Mouse (Mus musculus): ENCODE data around the gene Mark3.
"Not testable (repeated sequence)": the region's sequence is repeated elsewhere in the genome, so short reads cannot be mapped to it uniquely, and the experiment has no call there.

Mark3 gene

DNA sequence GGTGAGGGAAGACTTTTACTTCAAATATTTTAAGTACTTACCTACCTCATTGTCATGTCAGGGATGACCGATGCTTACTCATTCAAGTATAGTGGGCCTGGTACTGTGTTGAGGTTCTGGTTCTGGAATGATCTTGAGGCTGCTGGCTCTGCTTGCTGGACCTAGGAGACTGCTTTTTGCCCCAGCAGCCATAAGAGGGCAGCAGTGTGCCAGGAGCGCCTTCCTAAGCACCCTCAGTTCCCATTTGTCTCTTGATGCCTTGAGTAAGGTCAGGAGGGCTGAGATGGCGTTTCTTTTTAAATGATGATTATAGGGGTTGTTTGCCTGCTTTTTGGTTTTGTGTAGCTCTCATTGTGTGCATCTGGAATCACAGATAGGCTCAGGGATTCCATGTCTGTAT, 79.1 kb downstream of the Mark3 start:
- DNase-seq: peak; percentile 76

DNA sequence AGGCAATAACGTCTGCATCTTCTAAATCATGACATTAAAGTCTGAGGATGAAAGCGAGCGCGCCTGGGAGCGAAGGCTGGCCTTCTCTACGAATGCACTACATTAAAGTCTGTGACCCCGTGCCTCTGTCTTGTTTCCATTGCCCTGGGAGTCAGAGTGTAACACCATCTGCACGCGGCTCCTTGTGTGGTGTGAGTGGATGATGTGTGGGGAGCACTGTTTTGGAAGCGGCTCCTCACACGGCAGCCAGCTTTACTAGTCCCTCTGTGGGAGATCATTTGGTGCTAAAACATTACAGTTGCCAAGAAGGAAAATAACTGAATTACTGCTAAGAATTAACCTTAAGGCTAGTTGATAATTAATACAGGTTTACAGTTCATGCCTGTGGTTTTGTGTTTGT, 81.4 kb downstream of the Mark3 start:
- no peak for DNase-seq

DNA sequence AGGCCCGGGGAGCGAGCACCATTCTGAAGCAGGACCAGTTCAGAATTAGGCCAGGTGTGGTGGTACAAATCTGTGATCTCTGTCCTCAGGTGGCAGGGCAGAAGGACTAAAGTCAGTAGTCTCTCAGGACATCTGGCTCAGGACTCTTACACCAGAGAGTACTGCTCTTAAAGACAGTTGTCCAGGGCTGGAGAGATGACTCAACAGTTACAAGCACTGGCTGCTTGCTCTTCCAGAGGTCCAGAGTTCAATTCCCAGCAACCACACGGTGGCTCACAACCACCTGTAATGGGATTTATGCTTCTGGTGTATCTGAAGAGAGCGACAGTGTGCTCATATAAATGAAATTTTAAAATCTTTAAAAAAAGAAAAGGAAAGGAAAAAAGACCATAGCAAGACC, 85.0 kb downstream of the Mark3 start:
- no peak for DNase-seq

DNA sequence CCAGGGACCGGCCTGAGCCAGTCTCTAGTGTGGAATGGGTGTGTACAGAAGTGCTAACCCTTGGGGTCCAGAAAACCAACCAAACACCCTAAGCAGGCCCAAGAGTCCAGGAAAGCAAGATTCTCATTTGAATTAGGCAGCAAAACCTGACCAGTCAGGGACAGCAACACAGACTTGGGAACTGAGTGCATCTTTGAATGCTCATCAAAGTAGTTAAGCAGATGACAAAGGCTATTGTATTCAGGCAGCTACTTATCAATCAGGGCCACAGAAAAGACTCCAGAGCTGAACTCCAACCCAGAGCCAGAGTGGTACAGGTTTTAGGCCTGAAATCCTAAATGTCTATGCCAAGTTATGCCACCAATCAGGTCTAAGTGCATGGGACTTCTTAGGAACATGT, 86.3 kb downstream of the Mark3 start:
- no peak for DNase-seq

DNA sequence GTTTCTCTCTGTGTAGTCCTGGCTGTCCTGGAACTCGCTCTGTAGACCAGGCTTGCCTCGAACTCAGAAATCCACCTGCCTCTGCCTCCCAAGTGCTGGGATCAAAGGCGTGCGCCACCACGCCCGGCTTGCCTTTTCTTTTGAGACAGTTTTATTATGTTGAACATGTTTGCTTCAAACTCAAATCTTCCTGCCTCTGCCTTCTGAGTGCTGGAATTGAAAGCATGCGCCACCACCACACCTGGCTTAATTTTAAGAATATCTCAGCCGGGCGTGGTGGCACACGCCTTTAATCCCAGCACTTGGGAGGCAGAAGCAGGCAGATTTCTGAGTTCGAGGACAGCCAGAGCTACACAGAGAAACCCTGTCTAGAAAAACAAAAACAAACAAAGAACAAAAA, 87.2 kb downstream of the Mark3 start:
- DNase-seq: not testable (repeated sequence)

DNA sequence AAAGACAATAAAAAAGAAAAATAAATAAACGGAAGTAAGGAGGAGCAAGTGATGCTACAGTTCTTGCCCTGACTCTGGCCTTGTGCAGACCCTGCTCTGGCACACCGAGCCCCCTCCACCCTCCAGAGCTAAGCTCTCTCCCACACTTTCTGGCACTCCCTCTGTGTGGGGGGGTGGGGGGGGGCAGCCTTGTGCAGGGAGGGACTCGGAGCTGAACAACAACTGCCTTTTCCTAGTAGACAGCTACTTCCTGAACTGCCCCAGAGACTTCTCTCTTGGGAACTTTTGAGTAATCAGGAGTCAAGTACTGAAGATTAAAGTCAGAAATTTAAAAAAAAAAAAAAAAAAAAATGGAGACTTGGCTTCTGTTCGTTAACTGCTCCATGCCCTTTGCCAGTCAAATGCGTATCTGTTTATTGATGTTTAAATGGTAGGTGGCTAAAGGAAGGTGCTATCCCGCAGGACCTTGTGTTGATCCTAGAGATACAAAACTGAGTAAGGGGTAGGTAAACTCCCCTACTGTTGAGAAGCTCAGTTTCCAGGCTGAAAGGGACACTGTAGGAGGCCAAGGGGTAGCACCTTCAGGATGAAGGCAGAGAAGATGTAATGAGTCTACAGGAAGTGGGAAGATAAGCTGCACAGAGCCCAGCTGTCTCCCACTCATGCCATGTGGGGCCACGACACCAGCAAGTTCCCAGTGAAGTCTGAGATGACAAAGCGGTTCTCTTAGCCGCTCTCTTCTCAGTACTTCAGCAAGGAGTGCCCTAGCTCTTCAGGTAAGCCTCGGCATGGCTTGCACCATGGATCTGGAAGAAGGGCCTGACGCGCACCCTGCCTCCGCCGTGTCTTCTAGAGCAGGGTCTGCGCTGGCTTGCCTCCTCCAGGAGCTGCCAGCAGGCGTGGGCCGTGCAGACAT, 89.2 kb downstream of the Mark3 start:
- no peak for DNase-seq

DNA sequence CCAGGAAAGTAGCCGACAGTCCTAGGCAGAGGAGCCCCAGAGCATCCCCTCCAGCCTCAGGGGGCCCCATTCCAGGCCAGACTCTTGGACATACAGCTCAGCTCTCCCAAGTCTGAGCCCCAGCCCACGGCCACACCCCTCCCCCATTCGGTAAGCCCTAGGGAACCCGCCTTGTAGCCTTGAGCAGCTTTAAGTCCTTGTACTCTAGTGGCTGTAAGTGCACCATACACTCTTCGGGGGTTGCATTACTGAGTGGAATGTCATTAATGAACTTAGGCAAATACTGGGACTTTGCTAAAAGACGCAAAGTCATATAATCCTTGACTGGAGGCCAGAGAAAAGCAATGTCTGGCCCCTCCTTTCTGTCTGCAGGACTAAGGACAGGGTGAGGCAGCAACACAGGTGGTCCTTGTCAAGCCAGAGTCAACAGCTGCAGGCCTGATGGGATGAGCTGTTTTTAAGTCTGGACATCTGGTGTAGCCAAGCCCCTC, 89.9 kb downstream of the Mark3 start:
- DNase-seq: no peak

DNA sequence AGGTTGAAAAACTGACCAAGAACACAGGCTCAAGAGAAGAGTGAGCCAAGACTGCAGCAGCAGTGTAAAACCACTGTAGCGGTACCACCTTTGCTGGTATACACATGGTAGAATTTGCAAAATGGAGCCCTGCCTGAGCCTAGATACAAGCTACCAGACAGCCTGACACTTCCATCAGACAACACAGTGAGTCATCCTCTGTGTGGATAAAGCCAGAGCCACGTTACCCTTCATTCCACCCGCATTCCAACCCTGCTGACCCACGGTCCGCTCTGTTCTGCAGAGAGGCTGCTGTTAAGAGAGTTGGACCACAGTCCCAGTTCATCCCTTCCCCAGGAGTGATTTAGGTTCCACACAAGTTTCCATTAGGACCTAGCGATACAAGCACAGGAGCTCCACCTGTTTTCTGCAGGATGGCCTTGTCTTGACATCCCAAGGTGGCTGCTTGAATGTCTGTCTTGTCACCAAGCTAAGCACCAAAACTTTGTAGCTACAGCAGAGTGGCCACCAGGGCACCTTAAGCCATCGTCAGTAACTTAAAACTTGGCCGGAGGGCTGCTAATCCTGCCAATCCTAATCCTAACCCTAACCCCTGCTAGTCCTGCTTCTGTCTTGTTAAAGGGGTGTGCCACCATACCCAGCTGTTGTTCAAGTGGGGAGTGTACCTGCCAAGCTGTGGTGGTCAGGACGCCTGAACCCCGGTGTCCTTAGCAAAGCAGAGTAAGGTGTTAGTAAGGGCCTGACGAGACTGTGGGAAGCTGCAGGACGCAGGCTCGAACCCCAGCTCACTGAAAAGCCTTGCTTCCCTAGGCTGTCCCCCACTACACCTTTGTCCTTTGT, 90.9 kb downstream of the Mark3 start:
- DNase-seq: no peak

DNA sequence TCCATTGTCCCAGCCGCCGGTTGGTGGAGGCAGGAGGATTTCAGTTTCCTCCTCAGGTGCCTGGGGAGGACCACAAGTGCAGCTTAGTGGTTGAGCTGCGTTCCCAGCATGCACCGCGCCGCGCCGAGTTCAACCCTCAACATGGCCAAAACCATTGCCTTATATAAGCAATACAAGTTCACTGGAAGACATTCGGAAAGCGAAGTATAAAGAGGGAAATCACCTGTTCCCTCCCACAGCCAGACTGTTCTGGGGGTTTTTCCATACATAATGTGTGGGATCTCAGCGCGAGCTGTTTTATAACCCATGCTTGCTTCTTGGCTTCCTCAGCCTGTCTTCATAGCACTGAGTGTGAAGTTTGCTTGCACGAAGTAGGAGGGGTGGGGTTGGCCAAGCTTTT, 92.1 kb downstream of the Mark3 start:
- no peak for DNase-seq

DNA sequence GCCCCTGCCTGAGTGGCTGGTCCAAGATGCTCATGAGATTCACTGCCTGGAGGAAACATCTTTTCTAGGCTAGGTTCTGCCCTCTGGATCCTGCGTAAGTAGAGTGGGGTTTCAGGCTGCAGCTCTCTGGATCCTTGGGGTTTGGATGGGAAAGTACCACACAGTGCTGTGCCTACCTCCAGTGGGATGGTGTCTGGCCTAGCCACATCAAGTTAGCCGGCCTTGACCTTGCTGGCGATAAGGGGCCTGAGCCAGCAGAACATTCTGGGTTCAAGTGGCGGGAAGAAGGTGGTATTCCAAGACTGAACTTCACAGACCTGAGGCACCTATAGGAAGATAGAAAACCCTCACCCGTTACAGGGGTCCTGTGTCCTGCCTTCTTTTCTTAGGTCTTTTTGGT, 93.1 kb downstream of the Mark3 start:
- DNase-seq: no peak

DNA sequence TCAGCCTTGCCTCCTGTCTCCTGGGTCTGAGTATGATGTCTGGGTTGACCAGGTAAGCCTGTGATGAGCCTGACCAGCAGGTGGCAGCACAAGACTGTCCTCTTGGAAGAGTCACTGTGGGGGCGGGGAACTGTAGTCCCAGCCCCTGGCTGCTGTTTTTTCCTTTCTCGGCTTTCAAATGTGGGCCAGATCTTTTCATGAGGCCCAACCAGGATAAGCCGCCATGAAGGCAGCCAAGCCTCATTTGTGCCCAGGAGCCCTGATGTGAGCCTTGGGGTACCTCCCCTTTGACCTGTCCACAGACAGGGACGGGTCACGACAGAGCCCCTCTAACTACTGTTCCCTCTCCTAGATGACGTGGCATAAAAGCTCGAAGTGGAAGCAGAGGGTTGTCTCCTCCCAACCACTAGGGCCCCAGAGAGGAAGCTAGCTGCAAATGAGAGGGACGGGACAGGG, 94.2 kb downstream of the Mark3 start:
- peak; percentile 94 for DNase-seq

DNA sequence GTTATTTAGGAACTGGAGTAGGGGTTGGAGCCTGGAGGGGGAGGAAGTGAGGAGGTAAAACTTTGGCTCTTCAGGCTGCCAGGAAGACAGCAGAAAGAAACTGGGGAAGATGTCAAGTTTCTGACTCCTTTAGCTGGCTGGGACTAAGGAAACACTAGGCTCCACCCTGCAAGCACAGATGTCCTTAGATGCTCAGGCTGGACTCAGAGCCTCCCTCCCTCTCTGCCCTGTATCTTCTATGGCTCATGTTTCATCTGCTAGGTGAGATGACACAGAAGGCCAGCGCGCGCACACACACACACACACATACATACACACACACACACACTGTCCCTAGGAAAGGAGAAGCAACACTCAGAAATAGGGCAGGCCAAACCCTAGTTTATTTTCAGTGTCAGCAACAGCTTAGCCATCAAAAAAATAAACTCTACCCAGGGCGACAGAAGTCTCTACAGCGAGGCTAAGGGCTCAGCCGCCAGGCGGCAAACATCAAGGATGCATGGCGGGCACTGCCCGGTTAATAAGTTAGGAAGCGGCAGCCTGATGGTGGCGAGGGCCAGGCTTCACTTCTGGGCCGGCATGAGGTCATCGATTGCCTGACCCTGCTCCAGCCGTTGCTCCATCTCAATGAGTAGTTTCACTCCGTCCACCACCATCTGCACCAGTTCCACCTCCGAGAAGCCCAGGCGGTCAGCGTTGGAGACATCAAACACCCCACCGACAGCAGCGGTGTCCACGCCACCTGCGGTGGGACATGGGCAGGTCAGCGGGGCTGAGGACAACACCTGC, 94.9 kb downstream of the Mark3 start:
- DNase-seq: no peak

DNA sequence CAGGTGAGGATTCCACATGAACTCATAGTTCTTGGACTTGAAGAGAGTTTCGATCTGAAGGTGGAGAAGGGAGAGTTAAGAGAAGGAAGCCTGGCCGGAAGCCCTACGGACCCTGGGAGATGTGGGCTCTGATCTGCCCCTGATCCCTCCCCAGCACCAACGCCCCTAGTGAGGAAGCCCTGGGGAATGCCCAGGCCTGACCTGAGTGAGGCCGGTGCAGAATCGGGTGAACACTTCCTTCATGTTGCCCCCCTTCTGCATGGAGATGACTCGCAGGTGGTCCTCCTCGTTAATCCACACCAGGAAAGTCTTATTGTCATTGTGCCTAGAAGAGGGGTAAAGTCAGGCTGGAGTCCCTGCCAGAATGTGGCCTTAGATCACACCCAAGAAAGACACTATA, 95.6 kb downstream of the Mark3 start:
- no peak for DNase-seq

DNA sequence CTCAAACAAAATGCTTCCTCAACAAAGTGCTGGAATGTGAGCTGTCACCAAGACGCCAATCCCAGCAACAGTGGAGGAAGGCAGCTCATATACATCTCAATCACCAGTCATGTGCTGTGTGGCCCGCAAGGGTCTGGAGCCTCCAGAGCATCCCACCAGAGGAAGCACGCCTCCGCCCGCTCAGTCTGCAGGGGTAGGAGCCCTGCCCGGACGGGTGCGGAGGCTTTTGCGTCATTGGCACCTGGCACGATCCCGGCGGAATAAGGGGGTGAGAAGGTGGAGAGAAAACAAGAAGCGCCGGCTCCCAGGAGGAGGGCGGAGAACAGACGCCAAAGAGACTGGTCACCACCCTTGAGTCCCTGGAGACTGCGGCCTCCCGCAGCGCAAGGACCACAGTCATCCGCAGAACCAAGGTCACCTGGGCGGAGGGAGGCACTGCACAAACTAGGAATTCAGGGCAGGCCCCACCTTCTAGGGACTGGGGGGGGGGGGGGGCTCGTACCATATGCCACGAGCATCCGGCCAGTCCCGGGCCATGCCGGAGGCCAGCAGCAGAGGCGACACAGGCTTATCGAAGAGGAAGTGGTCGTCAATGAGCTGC, 96.1 kb downstream of the Mark3 start:
- peak; percentile 84 for DNase-seq

DNA sequence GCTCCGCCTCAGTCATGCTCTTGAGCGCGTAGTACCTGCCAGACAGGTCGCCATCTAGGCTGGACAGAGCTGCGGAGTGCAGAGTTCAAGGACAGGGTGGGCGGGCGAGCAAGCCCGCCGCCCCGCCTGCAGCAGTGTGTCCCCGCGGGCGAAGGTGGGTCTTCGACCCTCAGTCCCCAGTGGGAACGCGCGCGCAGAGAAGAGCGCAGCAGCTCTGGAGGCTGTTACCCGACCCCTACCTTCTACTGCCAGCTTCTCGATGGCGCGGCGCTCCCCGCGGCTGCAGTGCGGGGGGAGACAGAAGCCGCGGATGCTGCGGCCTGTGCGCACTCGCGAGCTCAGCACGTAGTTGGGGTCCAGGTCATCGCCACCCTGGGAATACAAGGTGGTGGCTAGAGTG, 96.7 kb downstream of the Mark3 start:
- DNase-seq: no peak

DNA sequence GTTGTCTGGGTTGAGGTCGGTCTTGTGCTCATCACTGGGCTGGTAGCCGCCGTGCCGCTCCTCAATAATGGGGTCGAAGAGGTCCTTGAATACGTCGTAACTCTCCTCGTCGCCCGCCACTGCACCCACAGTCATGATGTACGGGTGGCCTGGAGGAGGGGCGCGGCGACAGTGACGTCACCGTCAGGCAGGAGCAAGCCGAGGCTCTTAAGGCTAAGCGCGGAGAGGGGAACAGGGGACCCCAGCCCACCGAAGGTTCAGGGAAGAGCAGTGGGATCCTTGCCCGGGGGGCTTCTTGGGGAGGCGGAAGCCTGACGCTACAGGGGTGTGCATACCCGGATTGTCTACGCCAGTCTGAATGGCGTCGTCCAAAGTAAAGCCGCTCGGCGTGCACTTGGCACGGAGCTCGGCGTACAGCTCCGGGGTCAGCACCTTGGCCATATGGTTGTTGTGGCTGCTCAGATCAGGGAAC, 97.1 kb downstream of the Mark3 start:
- peak; percentile 83 for DNase-seq

DNA sequence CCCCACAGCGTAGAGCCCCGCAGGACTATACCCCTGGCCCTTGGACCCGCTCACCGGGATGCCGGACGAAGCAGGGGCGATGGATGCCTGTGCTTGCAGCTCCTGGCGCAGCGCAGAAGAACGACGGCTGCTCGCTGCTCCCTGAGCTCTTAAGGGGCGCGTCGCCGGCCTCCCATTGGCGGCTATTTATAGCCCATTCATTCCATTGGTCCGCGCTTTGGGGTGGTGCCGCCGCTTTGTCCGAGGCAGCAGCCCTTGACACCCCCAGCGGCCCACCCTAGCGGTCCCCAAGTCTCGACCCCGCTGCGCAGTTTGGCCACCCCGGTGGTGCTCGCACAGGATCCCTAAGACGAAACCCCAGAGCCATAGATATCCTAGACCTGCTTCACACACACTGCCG, 97.9 kb downstream of the Mark3 start, which contains the start of gene Ckb:
Gene Ckb (minus strand): TSS at position 163 of the 400 bp plus-strand sequence.
- peak; percentile 93 for DNase-seq

DNA sequence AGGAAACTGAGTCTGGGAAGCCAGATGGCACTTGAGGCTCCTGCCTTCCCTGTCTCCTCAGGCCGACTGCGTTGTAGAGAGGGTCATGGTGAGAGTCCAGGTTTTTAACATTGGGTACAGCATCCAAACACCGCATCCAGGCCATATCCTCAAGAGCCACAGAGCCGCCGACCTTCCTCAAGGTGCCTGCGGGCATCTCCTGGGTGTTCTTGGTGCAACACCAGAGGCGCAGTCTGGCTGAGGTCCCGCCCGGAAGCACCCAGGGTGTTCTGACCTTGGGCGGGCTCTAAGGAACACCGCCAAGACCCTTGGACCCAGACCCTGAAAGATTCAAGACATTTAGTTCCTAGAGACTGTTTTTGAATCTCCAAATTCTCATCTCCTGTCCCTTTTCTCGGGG, 98.3 kb downstream of the Mark3 start:
- no peak for DNase-seq

DNA sequence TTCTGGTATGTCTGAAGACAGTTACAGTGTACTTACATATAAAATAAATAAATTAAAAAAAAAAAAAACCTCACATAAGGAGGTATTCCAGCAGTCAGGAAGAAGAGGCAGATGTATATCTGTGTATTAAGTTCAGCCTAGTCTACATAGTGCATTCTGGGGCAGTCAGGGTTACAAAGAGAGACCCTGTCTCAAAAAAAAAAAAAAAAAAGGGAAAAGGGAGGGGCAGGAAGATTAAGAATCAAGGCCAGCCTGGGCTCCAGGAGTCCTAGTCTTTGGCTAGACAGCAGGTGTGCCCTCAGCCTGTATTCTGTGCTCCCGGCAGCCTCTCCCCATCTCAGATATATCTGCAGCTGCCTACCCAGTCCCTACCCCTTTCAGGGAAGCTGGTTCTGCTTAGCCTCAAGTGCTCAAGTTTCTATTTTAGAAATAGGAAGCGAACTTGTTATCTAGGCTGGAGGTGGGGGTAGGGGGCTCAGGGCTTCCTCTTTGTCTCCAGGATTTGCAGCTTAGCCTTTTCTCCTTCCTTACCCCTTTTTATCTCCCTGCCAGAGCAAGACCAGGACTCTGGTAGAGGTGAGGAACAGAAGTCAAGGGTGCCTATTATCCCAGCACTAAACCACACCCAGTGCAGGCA, 100.6 kb downstream of the Mark3 start:
- DNase-seq: no peak

DNA sequence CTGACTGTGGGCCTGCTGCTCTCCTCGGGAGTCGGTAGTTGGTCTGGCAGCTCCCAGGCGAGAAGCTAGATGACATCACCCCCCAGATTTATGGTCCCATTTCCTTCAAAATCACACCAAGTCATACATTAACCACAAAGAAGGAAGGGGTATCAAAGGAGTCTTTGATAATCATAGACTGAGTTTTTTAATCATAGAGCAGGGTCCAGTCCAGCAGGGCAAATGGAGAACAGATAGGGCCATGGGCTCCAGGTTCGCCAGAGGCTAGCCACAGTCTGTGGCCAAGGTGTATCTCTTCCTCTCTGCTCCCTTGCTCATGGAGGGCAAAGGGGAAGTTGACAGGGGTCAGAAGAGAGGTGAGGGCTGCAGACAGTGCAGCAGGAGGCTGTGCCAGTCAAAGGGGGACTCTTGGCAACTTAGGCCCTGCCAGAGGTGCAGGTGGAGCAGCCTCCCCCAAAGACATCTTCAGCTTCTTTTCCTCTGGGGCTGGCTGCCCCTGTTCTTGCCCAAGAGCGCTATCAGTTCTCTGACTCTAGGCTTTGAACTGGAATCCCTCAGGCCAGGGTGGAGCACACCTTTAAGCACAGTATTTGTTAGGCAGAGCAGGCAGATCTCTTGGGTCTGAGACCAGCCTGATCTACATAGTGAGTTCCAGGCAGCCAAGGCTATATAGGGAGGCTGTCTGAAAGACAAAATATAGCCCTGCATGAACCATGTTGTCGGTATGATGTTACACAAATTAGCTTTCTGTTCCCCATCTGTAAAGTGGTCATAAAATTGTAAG, 101.7 kb downstream of the Mark3 start:
- DNase-seq: no peak

DNA sequence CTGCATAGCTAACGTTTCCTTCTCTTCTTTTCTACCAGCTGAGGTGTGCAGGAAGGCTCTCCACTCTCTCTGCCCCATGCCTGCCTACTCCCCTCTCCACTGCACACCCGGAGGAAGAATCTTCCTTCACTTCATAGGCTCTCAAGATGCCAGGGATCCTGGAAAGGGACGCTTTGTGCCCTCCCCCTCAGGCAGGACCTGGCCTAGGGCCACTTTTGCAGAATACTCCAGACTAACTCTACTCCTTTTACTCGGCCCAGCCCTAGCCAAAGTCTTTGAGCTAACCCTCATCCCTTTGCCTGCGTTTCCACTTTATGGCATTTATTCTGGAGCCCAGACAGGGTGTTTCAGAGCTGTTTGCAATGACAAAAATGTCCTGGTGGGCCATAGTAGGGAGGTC, 103.1 kb downstream of the Mark3 start:
- no peak for DNase-seq

Measured in cerebellum, adult 11 months (tissue).